Mouse (Mus musculus): Measurements from ENCODE around the gene Sarm1.
"Not testable (repeated sequence)": the region's sequence is repeated elsewhere in the genome, so short reads cannot be mapped to it uniquely, and the experiment has no call there.

The Sarm1 gene

GRCm38 (mm10) chr11:78497544-78498522 is at the start of gene Sarm1:
Gene Sarm1, minus strand, starts transcription at chr11:78497754.
- in situ Hi-C loops (cut with MboI; ENCODE audit: unreplicated experiment in 2 of 2), result loop anchor here in 1 of 2 experiments (25.0 kb wide), 1 partner anchor 339 kb away; the partner anchor contains the start of gene Lyrm9

- in situ Hi-C loops (cut with MboI; ENCODE audit: unreplicated experiment in 2 of 2), result no loop called here
These were observed 47.6 kb upstream of the Sarm1 start for GRCm38 (mm10) chr11:78545181-78545580.

GRCm38 (mm10) chr11:78544449-78545111 is 47.0 kb upstream of the Sarm1 start:
- in situ Hi-C loops (cut with MboI; ENCODE audit: unreplicated experiment in 2 of 2), result no loop called here

- in situ Hi-C loops (cut with MboI; ENCODE audit: unreplicated experiment in 2 of 2), result no loop called here
These were observed 42.8 kb upstream of the Sarm1 start for GRCm38 (mm10) chr11:78540358-78540757.

GRCm38 (mm10) chr11:78536690-78537084 is 39.1 kb upstream of the Sarm1 start:
- in situ Hi-C loops (cut with MboI; ENCODE audit: unreplicated experiment in 2 of 2), result no loop called here

GRCm38 (mm10) chr11:78536080-78536689 is 38.6 kb upstream of the Sarm1 start, which contains the start of the genes Tnfaip1 and Ift20:
Gene Tnfaip1, minus strand, starts transcription at chr11:78536332.
Gene Ift20, plus strand, starts transcription at chr11:78536361.
- in situ Hi-C loops (cut with MboI; ENCODE audit: unreplicated experiment in 2 of 2), result no loop called here

GRCm38 (mm10) chr11:78535376-78536079 is 38.0 kb upstream of the Sarm1 start:
- in situ Hi-C loops (cut with MboI; ENCODE audit: unreplicated experiment in 2 of 2), result no loop called here

GRCm38 (mm10) chr11:78534516-78534915 is 37.0 kb upstream of the Sarm1 start:
- in situ Hi-C loops (cut with MboI; ENCODE audit: unreplicated experiment in 2 of 2), result no loop called here

- in situ Hi-C loops (cut with MboI; ENCODE audit: unreplicated experiment in 2 of 2), result not testable (repeated sequence)
These were observed 34.0 kb upstream of the Sarm1 start for GRCm38 (mm10) chr11:78531515-78531914.

- in situ Hi-C loops (cut with MboI; ENCODE audit: unreplicated experiment in 2 of 2), result no loop called here
These were observed 33.5 kb upstream of the Sarm1 start for GRCm38 (mm10) chr11:78531046-78531445.

- in situ Hi-C loops (cut with MboI; ENCODE audit: unreplicated experiment in 2 of 2), result no loop called here
These were observed 32.4 kb upstream of the Sarm1 start for GRCm38 (mm10) chr11:78530001-78530400.

- in situ Hi-C loops (cut with MboI; ENCODE audit: unreplicated experiment in 2 of 2), result no loop called here
These were observed 31.2 kb upstream of the Sarm1 start for GRCm38 (mm10) chr11:78528714-78529113.

- in situ Hi-C loops (cut with MboI; ENCODE audit: unreplicated experiment in 2 of 2), result no loop called here
These were observed 27.3 kb upstream of the Sarm1 start for GRCm38 (mm10) chr11:78524838-78525237.

- in situ Hi-C loops (cut with MboI; ENCODE audit: unreplicated experiment in 2 of 2), result no loop called here
These were observed 25.8 kb upstream of the Sarm1 start for GRCm38 (mm10) chr11:78523241-78523955.

GRCm38 (mm10) chr11:78522481-78522997 is 25.0 kb upstream of the Sarm1 start:
- in situ Hi-C loops (cut with MboI; ENCODE audit: unreplicated experiment in 2 of 2), result no loop called here

- in situ Hi-C loops (cut with MboI; ENCODE audit: unreplicated experiment in 2 of 2), result no loop called here
These were observed 24.3 kb upstream of the Sarm1 start for GRCm38 (mm10) chr11:78521880-78522279.

- in situ Hi-C loops (cut with MboI; ENCODE audit: unreplicated experiment in 2 of 2), result no loop called here
These were observed 21.4 kb upstream of the Sarm1 start for GRCm38 (mm10) chr11:78518931-78519330.

- in situ Hi-C loops (cut with MboI; ENCODE audit: unreplicated experiment in 2 of 2), result no loop called here
These were observed 18.2 kb upstream of the Sarm1 start for GRCm38 (mm10) chr11:78515549-78516325.

Measured in v-Abl transformed pro-B cells (cell line).